Mouse (Mus musculus): ENCODE data around the gene Pla2g16.

DNA sequence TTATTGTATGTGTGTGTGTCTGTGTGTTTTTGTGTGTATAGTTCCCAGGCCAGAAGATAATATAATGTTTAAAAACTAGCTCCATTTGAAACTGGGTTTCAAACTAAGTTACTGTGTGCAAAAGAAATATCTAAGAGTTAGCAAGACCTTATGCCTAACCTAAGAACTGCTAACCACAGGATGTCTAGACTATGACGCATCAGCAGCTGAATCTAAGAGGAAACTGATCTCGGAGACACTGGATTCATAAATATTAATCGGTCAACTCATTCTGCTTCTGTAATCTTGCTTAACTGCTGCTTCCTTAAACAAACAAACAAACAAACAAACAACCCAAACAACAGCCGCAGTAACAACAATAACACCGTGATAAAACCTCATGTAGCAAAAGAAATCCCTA lies 12.4 kb downstream of the Pla2g16 start:
- TF ChIP-seq POLR2A (IDR thresholded peaks at IDR 0.05; ENCODE audit: control insufficient read depth, low read depth, low read length) (no peak), CTCF (IDR thresholded peaks at IDR 0.05; ENCODE audit: control insufficient read depth, insufficient read depth, insufficient replicate concordance, low read depth, low read length) (no peak)
